Mouse (Mus musculus) lung, postnatal 0 days (tissue): ENCODE measurements at regions not wholly inside any gene's neighbourhood (a gene's known extent, or its start where the extent isn't known, plus 50 kb on each side); places are given as distances from the start of the nearest gene placed in this dataset.

Experiments used
- ATAC-seq: fragments of 200-750 bp; cut with Nextera tagmentation; 2 replicates; pipeline ENCODE4 v1.8.0; 2017; ENCODE audit warnings: moderate library complexity
- DNase-seq: peaks from one replicate; pipeline ENCODE4 v3.0.0-alpha.2; 2016; ENCODE audit warnings: low spot score
- H3K27ac ChIP-seq: fragments of 300-500 bp; sonication (generic); 2 replicates; pipeline ENCODE4 v1.5.1; 2014; ENCODE audit warnings: antibody characterized with exemption, mild to moderate bottlenecking, low read length, mixed read lengths
- H3K27me3 ChIP-seq: fragments of 300-500 bp; sonication (generic); replicated peaks from 2 replicates; pipeline ENCODE4 v1.6.1; 2014; ENCODE audit warnings: low read length, mixed read lengths; ENCODE audit not compliant: insufficient read depth
- H3K36me3 ChIP-seq: fragments of 300-500 bp; sonication (generic); 2 replicates; pipeline ENCODE4 v1.6.1; 2014; ENCODE audit warnings: low read length, mixed read lengths; ENCODE audit not compliant: insufficient read depth
- H3K4me1 ChIP-seq: fragments of 300-500 bp; sonication (generic); 2 replicates; pipeline ENCODE4 v1.6.1; 2014; ENCODE audit warnings: antibody characterized with exemption, low read depth, low read length, mixed read lengths; ENCODE audit not compliant: insufficient read depth
- H3K4me2 ChIP-seq: fragments of 300-500 bp; sonication (generic); replicated peaks from 2 replicates; pipeline ENCODE4 v1.6.1; 2014; ENCODE audit warnings: low read depth, mild to moderate bottlenecking, low read length, moderate library complexity, mixed read lengths
- H3K4me3 ChIP-seq: fragments of 300-500 bp; sonication (generic); 2 replicates; pipeline ENCODE4 v1.5.1; 2014; ENCODE audit warnings: low read depth, low read length
- H3K9ac ChIP-seq: fragments of 300-500 bp; sonication (generic); replicated peaks from 2 replicates; pipeline ENCODE4 v1.6.1; 2014; ENCODE audit warnings: low read depth, mild to moderate bottlenecking
- H3K9me3 ChIP-seq: fragments of 300-500 bp; sonication (generic); 2 replicates; pipeline ENCODE4 v1.6.1; 2016; ENCODE audit warnings: low read length, mixed read lengths
- CTCF ChIP-seq: IDR thresholded peaks from 2 replicates; pipeline ENCODE4 v1.5.1; 2016; ENCODE audit warnings: antibody characterized with exemption, mild to moderate bottlenecking
- EP300 ChIP-seq: IDR thresholded peaks from 2 replicates; pipeline ENCODE4 v1.6.1; 2016; ENCODE audit warnings: antibody characterized with exemption, mild to moderate bottlenecking, control low read depth
- WGBS: fragments of 180-500 bp; shearing (Covaris S2); extraction: QIAGEN DNeasy Blood & Tissue Kit; methylation state at CpG from one replicate; pipeline ENCODE4 v1.1.7; 2014; 5-methylcytosine and 5-hydroxymethylcytosine counted together

DNA sequence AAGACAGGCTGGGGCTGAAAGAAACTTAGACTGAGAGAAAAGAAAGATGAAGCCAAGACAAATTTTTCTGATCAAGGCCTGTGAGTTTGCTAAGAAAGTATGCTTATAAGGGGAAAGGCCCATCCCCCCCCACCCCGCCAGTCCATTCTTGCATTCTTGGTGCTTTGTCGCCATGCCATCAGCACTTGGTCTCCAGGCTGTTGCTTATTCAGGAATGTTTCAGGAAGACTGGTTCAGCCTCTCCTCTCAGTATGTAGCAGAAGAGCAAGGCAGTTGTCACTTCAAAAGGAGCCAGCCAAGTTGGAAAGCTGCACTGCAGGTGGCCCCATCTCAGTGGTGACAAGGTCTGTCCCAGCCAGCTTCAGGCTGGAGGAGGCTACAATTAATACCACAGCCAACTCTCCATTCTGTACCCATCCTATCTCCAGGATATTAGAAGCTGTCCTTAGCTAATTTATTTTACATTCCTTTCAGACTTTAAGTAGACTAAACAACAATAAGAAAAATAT lies 555.8 kb downstream of the Trib2 start:
- WGBS = 59% methylated on average over 2 of the region's 2 CpGs
- ATAC-seq = no peak

DNA sequence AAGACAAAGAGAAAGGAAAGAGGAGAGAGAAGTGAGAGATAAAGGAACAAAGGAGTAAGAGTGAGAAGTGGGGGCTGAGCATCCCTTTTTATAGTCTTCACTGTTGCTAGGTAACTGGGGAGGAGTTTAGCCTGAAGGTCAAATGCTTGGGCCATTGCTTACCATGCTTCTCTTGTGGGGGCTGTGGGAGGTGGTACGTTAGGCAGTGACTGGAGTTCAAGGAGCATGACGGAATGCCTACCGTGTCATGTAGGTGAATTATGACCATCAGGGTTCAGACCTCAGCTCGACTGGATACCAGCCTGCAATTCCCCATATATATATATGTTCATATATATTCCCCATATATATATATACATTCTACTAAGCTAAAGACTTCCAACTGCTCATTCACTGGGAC lies 571.8 kb downstream of the Trib2 start:
- no peak overlapping the region for H3K9ac ChIP-seq
- H3K4me3 ChIP-seq = no peak overlapping the region
- H3K9me3 ChIP-seq = no peaks in the 10 kb centered on the region
- no peak for DNase-seq
- TF ChIP-seq EP300 (no peak), CTCF (no peak)
- no peak overlapping the region for H3K27ac ChIP-seq
- H3K4me2 ChIP-seq = no peak overlapping the region
- H3K27me3 ChIP-seq = no peaks in the 10 kb centered on the region
- H3K36me3 ChIP-seq = no peaks in the 10 kb centered on the region
- ATAC-seq = no peak
- WGBS = 63% methylated on average over 4 of the region's 4 CpGs
- no peaks in the 10 kb centered on the region for H3K4me1 ChIP-seq

More for the DNA sequence above, 555.8 kb downstream of the Trib2 start:
- DNase-seq = no peak
- H3K4me2 ChIP-seq = no peak overlapping the region
- H3K9ac ChIP-seq = no peak overlapping the region
- TF ChIP-seq EP300 (no peak), CTCF (no peak)
- H3K4me1 ChIP-seq = no peaks in the 10 kb centered on the region
- no peaks in the 10 kb centered on the region for H3K27me3 ChIP-seq
- H3K9me3 ChIP-seq = no peaks in the 10 kb centered on the region
- no peak overlapping the region for H3K4me3 ChIP-seq
- H3K36me3 ChIP-seq = no peaks in the 10 kb centered on the region
- no peak overlapping the region for H3K27ac ChIP-seq

DNA sequence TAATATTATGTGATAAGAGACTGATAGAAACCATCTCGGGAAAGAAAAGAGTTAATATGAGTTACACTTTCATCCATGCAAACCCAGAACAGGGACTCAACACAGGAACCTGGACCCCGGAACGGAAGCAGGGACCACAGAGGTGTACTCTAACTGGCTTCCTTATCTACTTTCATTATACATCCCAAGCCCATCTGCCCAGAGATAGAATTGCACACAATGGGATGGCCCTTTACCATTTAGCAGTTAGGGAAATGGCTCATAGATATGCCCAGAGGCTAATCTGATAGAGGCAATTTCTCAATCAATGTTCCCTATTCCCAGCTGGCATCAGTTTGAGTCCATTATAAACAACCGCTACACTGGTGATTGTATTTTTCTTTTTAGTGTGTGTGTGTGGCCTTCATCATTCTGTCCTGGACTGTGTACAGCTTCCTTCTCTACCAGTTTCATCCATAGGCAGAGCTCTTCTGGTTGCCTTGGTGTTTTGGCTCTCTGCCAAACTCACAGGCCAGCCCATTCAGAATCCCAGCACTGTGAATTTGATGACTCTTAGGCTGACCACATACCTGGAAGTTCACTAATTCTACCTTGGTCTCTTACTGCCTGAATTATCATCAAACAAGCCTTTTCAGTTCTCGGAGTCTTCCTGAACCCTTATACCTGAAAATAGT lies 594.1 kb downstream of the Trib2 start:
- Histone ChIP-seq H3K4me1 (no peaks in the 10 kb centered on the region), H3K27ac (no peak overlapping the region), H3K4me3 (no peak overlapping the region), H3K9me3 (no peaks in the 10 kb centered on the region), H3K27me3 (no peaks in the 10 kb centered on the region), H3K9ac (no peak overlapping the region), H3K4me2 (no peak overlapping the region), H3K36me3 (no peaks in the 10 kb centered on the region)
- no peak for TF ChIP-seq CTCF
- no peak for TF ChIP-seq EP300
- WGBS = 84% methylated on average over 5 of the region's 5 CpGs
- ATAC-seq (no peak), DNase-seq (no peak)

DNA sequence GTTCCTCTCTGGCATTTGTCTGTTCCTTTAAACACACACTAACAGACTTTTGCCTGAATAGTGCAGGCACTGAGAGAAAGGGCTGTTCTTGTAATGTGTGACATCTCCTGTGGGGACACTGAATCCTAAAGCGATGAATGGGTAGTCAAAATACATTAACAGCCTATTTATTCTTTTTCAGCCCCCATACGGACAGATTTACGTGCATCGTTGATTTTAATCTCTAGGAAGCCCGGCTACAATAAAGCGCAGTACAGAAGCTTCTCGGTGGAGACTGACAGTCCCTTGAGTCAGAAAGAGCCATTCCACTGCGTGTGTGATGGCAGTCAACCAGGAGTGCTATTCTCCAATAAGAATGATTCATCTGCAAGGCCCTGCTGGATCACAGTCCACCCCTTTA lies 598.2 kb downstream of the Trib2 start:
- Histone ChIP-seq H3K27me3 (no peaks in the 10 kb centered on the region), H3K27ac (no peak overlapping the region), H3K9me3 (no peaks in the 10 kb centered on the region), H3K4me3 (no peak overlapping the region), H3K4me1 (no peaks in the 10 kb centered on the region), H3K36me3 (no peaks in the 10 kb centered on the region), H3K4me2 (no peak overlapping the region), H3K9ac (no peak overlapping the region)
- no peak for DNase-seq
- 81% methylated on average over 8 of the region's 8 CpGs for WGBS
- ATAC-seq = no peak
- no peak for TF ChIP-seq CTCF

DNA sequence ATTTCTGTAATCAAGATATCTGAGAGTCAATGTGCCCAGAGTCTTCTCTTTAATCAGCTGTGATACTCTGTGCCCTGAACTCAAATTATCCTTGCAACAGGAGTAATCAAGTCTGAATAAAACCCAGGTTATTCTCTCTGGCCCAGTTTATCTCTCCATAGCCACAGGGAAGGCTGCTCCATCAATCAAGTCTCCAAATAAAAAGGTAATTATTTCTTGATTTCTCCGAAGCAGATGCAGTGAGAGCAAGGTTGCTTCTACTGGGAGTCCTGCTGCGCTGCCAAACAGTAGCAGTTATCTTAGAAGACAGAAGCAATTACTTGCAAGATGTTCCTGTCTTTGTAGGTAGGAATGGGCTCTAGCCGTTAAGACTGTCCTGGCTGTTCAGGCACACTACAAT lies 600.5 kb downstream of the Trib2 start:
- Histone ChIP-seq H3K4me2 (no peak overlapping the region), H3K4me1 (no peaks in the 10 kb centered on the region)
- TF ChIP-seq CTCF (no peak), EP300 (no peak)

DNA sequence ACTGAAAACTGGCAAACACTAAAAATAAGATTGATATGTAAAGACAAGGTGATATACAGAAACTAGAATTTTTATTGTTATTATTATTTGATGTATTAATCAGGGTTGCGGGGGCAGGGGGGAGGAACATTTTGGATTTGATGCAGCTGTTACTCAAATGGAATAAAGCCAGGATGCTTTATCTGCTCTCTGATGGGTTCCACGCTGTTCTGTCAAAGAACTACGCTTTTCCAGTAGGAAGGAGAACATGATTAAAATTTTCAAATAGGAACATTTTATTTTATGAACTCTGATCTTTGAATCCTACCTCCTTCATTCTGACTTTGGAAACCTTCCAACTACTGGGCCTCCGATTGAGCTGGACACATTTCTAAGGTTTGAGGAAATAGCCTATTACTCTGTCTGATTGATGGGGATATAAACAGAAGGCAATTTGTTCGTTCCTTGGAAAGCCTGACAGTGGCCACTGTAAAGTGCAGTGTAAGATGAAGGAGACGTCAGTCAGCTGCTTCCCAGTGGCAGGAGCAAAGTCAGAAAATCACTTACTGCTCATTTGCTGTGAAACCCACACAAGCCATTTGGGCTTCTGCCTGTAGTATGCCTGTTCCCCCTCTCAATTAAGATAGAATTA lies 642.2 kb downstream of the Trib2 start:
- Histone ChIP-seq H3K4me2 (no peak overlapping the region), H3K9ac (no peak overlapping the region), H3K36me3 (no peaks in the 10 kb centered on the region), H3K4me3 (no peak overlapping the region), H3K27ac (no peak overlapping the region), H3K27me3 (no peaks in the 10 kb centered on the region), H3K9me3 (no peaks in the 10 kb centered on the region), H3K4me1 (no peaks in the 10 kb centered on the region)
- ATAC-seq (no peak), DNase-seq (no peak)
- no peak for TF ChIP-seq CTCF
- no peak for TF ChIP-seq EP300
- WGBS = 37% methylated on average over 6 of the region's 6 CpGs

More for the DNA sequence above, 600.5 kb downstream of the Trib2 start:
- H3K27ac ChIP-seq = no peak overlapping the region
- DNase-seq (no peak), ATAC-seq (no peak)
- H3K27me3 ChIP-seq = no peaks in the 10 kb centered on the region
- H3K36me3 ChIP-seq = no peaks in the 10 kb centered on the region
- H3K9ac ChIP-seq = no peak overlapping the region
- no peak overlapping the region for H3K4me3 ChIP-seq
- 63% methylated on average over 3 of the region's 3 CpGs for WGBS
- H3K9me3 ChIP-seq = no peaks in the 10 kb centered on the region
